Mouse (Mus musculus) left cerebral cortex, adult 6 months (tissue): ENCODE data around the gene Snapc5. TPM values are rescaled to one million over a fixed set of nuclear protein-coding genes. Genes with fewer than 3 reads are reported as not detected.

Source experiments
- long read RNA-seq, 2 experiments: library from polyadenylated mRNA; unstranded; transcript quantifications; one replicate each; pipeline ENCODE4 v2.0.0; 2019 to 2020
- polyA plus RNA-seq: library from polyadenylated mRNA; unstranded; fragments of <200 nt; fragmentation: Nextera tagmentation; gene quantifications from 2 replicates; pipeline ENCODE4 v1.2.3, GENCODE M21; 2021

Gene Snapc5
- 30.7 and 32.9 TPM in 2 replicates for polyA plus RNA-seq
- long read RNA-seq, experiment 1, partial matches to known transcripts = 0 of 9 reads
- long read RNA-seq, experiment 1, other reads (novel, unspliced or antisense) = 5 of 9 reads
- long read RNA-seq, experiment 2, transcript Snapc5-201 (3 exons, 1,228 nt) = major isoform, 32 of 36 reads
- long read RNA-seq, experiment 2, partial matches to known transcripts = 0 of 36 reads
- long read RNA-seq, experiment 2, other reads (novel, unspliced or antisense) = 4 of 36 reads

GRCm38 (mm10) chr9:64178974-64179646 lies at the start of gene Snapc5:
Gene Snapc5 (plus strand): TSS chr9:64179274.

GRCm38 (mm10) chr9:64172816-64173665 lies 6.0 kb upstream of the Snapc5 start, which contains the start of the genes Zwilch and Rpl4:
Gene Zwilch (minus strand): TSS chr9:64173104.
Gene Rpl4 (plus strand): TSS chr9:64173375.

Other genes with a start within 250 kb of the Snapc5 start
- gene Smad6, start 157.2 kb upstream of the Snapc5 start, polyA plus RNA-seq = 0.36 and 0.38 TPM in 2 replicates
- gene Lctl, start 62.1 kb upstream of the Snapc5 start, polyA plus RNA-seq = 0.18 TPM in 2 replicates
- 0.97 and 1.6 TPM in 2 replicates for gene Zwilch, start 6.2 kb upstream of the Snapc5 start, polyA plus RNA-seq
- gene Rpl4, start 5.9 kb upstream of the Snapc5 start, polyA plus RNA-seq = 912 and 916 TPM in 2 replicates
- gene Uchl4, start 55.9 kb downstream of the Snapc5 start, polyA plus RNA-seq = 2.5 and 2.6 TPM in 2 replicates
- gene Map2k1, start 74.4 kb downstream of the Snapc5 start, polyA plus RNA-seq = 204 and 260 TPM in 2 replicates
- 54.2 and 66.5 TPM in 2 replicates for gene Tipin, start 102.3 kb downstream of the Snapc5 start, polyA plus RNA-seq
- gene Dis3l, start 162.0 kb downstream of the Snapc5 start, polyA plus RNA-seq = 7.5 and 8.7 TPM in 2 replicates
- gene Megf11, start 206.4 kb downstream of the Snapc5 start, polyA plus RNA-seq = 4.1 and 5.7 TPM in 2 replicates